Mouse (Mus musculus): Measurements from ENCODE around the gene Tjap1.

Tjap1 gene

DNA sequence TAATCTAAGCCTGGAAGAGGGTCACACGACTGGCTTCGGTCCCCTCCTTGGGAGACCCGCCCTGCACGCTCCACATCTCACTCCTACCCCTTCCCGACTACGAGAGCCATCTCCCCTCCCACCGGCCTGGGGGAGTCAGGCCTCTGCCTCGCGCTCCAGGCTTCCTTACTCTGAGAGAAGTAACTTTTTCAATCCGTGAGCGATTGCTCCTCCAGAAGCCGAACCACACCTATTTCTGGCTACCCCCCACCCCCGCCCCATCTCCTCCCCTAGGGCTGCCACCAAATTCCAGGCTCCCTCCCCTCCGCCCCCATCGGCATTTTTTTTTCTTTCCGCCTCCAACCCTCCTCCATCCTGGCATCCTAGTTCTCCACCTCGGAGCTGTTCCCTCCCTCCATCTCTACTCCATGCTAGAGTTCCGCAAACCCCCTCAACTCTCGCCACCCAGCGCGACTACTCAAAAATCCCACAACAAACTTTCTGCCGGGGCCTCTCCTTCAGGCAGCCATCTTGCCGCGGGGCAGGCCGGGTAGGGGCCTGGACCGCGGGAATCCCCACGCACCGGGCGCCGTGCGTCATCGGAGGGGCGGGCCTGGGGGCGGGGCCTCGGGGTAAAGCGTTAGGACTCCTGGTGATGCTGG, at the start of gene Tjap1:
Gene Tjap1, minus strand, starts transcription at position 544 of the 641 bp plus-strand sequence.
- DNase-seq (ENCODE audit: low read depth, low spot score), result peak; percentile 81

DNA sequence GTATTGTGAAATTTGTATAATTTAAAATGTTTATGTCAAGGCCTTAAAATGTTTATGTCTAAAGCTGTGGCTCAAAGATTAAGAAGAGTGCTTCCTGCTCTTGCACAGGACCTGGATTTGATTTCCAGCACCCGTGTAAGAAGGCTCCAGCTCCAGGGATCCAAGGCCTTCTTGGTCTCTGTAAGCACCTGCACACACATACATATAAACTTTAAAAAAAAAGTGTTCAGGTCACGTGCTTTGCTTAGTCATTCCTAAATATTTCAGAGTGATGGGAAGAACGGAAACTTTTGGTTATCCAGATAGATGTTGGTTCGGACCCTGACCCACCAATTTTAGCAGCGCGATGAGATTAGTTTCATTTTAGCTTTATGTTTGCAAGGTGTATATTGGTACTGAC, 45.9 kb upstream of the Tjap1 start:
- DNase-seq (ENCODE audit: low read depth, low spot score), result no peak

GRCm38 (mm10) chr17:46327906-46328534, 45.2 kb upstream of the Tjap1 start, which contains the start of gene Abcc10:
Abcc10 (minus strand) TSS chr17:46328352.
- peak; percentile 92 for DNase-seq (ENCODE audit: low read depth, low spot score)

DNA sequence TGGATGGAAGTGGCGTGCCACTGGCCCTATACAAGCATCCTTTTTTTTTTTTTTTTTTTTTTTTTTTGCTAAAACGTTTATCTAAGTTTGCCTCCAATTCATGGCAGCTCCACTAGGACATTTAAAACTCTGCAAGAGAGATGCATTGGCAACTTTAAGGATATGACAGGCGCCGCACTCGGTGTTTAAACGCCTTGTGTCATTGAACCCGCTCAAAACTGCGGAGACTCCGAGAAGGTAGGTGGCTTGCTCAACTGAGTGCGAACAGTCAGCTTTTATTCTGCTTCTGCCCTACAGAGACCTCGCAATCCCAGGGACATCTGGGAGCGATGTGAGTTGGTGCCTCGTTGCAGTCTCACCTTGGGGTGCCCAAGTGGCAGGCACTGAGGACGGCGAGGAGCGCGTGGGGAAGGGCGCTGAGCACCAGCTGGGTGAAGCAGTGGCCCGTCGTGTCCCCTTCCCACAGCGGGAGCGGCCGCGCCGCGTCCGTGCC, 44.6 kb upstream of the Tjap1 start:
- no peak for DNase-seq (ENCODE audit: low read depth, low spot score)

GRCm38 (mm10) chr17:46322046-46322823, 39.4 kb upstream of the Tjap1 start:
- no peak for DNase-seq (ENCODE audit: low read depth, low spot score)

DNA sequence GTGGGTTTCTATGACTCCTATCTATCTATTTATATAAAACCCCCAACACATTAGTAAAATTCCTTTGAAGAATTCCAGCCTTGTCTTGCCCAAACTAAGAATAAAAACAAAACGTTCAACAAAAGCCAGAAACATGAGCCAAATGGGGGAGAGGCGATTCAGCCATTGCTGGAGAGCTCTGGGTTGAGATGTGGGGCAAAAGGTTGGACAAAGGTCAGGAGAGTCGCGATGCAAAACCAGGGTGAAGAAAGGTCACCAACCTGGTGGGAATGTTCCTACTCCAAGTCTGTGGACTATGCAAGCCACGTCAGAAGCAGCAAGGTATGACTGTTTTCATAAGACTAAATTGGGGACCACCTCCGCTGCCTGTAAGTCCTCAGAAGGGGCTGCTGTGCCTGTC, 37.7 kb upstream of the Tjap1 start:
- no peak for DNase-seq (ENCODE audit: low read depth, low spot score)

DNA sequence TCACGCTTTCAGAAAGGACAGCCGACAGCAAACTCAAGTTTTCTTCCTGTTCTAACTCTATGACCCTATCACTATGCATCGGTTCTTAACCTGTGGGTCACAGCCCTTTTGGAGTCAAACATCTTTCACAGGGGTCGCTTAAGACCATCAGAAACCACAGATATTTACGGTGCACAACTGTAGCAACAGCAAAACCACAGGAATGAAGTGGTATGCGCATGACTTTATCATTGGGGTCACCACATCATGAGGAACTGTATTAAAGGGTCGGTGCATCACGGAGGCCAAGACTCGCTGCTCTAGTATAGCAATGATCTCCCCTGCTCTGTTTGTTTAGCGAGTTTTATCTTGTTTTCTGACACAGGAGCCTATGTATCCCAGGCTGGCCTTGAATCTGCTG, 33.0 kb upstream of the Tjap1 start:
- DNase-seq (ENCODE audit: low read depth, low spot score), result no peak

DNA sequence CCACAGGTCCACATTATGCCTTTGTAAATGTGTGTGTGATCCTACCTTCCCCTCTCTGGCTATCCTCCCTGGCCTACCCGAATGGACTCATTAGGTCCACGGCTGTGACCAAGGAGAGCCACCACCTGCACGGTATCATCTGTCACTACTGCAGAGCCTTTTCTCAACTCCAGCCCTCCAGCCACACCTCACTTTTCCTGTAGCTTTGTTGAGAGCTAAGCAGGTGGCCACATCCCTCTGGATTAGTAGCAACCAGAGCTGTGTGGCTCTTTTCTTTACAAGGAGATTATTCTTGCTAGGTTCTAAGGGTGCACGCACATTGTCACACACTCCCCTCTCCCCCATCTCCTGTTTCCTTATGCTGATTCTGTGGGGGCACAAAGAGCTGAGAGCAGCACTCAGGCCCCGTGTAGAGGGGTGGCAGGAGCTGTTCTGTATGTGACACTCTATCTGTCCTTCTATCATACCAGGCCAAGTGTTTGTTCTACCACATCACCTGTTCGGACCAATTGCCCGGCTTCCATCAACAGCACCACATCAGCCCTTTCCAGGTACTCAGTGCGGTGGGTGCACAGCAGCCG, 30.4 kb upstream of the Tjap1 start:
- no peak for DNase-seq (ENCODE audit: low read depth, low spot score)

DNA sequence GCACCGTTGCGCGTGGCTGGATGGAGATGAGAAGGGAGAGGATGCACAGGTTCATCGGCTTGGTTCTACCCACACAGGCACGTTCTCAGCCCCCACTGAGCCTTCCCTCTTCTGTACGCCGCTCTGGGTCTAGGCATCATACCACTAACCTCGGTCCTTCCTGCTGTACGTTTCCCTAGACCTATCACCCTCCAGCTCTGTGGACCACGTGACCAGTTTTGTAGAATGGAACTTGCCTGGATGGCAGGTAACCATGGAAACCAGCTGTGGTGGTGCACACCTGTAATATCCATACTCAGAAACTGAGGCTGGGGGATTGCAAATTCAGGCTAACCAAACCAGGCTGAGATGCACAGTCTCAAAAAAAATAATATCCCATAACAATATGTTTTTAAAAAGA, 27.7 kb upstream of the Tjap1 start:
- no peak for DNase-seq (ENCODE audit: low read depth, low spot score)

DNA sequence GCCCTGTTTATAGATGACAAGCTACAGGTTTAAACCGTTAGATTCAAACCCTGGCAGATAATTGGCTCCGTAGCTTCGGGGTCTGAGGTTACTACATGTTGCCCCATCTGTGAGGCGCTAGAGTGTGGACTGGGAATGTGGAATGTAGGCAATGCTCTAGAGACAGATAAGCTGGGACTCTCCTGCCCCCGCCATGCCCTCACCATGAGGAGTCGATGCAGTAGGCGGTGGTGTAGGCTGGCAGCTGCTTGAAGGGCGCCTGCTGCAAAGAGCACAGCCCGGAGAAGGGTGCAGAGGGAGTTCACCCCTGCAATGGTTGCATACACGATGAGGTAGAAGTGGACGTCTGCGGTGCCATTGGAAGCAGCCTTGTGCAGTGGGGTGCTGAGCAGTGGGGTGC, 27.0 kb upstream of the Tjap1 start:
- no peak for DNase-seq (ENCODE audit: low read depth, low spot score)

DNA sequence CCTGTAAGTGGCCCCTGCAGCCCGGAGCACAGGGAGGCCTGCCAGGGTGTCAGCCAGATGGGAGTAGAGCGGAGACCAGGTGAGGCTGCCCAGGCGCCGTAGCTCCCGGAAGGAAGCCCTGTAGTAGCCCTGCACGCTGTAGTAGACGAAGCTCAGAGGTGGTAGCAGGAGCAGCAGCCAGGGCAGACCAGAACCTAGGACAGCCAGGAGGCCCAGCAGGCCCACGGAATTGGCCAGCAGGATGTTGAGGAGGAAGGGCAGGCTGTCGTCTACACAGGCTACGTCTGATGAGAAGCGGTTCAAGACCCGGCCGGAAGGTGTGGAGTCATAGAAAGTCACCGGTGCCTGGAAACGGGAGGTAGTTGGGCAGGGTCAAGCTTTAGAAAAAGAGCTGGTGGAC, 24.1 kb upstream of the Tjap1 start:
- no peak for DNase-seq (ENCODE audit: low read depth, low spot score)

DNA sequence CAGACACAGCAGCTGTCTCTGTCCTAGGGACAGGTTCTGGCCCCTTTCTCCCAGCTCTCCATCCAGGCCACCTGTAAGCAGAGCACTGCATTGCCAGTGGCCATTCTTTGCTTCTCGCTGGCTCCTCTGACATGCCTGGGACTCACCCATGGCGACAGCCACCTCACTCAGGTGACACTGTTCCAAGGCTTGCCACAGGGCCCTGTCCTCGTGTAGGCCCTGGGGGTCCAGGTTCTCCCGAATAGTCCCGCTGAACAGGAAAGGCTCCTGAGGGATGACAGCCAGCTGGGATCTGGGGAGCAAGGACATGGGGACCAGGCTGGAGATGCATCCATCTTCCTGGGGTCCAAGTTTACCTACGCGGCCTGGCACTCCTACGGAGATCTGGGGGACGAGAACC, 21.4 kb upstream of the Tjap1 start:
- no peak for DNase-seq (ENCODE audit: low read depth, low spot score)

DNA sequence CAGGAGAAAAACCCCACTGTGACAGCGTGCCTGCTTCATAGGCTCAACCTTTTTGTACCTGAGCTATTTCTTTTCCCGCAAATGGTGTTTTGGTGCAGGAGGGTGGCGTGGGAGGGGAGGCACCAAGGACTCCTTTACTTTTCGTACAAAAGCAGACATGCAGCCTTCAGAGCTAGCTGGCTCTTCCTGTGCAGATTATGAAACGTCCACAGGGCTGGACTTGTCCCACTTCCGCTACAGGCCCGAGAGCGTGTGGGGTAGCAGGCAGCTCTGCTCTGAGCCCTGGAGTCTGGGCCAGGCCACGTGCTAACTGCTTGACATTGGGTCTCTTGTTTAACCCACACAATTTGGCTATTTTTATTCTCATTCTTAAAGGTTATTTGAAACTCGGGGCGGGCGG, 19.1 kb upstream of the Tjap1 start:
- DNase-seq (ENCODE audit: low read depth, low spot score), result no peak

GRCm38 (mm10) chr17:46298220-46298913, 15.5 kb upstream of the Tjap1 start:
- DNase-seq (ENCODE audit: low read depth, low spot score), result peak; percentile 76

GRCm38 (mm10) chr17:46297364-46298219, 14.8 kb upstream of the Tjap1 start, which contains the start of gene Dlk2:
Dlk2 (plus strand) TSS chr17:46297421.
- DNase-seq (ENCODE audit: low read depth, low spot score), result no peak

DNA sequence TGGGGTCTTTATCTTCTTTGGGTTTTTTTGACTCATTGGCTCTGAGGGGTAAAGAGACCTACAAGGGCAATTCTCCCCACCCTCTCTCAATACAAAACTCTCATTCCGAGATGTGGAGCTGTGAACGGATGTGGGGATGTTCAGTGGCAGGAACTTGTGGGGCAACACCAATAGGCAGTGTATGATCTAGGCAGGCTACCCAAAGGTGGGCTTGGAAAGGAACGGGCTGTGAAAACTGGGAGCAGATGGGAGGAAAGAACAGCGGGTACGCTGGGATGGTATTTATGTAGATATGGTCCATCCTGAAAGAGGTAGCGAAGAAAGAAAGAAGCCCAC, 14.2 kb upstream of the Tjap1 start:
- no peak for DNase-seq (ENCODE audit: low read depth, low spot score)

- DNase-seq (ENCODE audit: low read depth, low spot score), result no peak
These were observed 13.8 kb upstream of the Tjap1 start for GRCm38 (mm10) chr17:46296601-46297000.

DNA sequence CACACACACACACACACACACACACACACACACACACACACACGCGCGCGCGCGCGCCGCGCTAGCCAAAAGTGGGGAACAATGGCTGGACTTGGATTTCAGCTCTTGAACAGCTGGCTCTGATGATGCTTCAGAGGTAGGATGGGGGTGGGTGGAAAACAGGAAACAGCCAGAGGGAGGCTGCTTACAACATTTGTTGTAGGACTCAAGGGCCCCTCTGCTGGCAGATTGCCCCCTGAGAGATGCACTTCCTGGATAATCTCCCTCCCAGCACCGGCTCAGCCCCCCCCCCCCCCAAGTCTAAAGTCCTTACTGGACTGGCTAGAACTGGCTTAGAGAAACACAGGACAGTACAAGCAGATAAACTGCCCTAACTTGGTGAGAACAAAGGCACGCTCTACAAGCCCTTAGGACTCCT, 4.9 kb upstream of the Tjap1 start:
- no peak for DNase-seq (ENCODE audit: low read depth, low spot score)

GRCm38 (mm10) chr17:46285407-46285806, 2.6 kb upstream of the Tjap1 start:
- no peak for DNase-seq (ENCODE audit: low read depth, low spot score)

GRCm38 (mm10) chr17:46284653-46285052, 1.8 kb upstream of the Tjap1 start:
- DNase-seq (ENCODE audit: low read depth, low spot score), result no peak

- DNase-seq (ENCODE audit: low read depth, low spot score), result no peak
These were observed 1.1 kb upstream of the Tjap1 start for GRCm38 (mm10) chr17:46283911-46284310.
